Mouse (Mus musculus): ENCODE data around the gene Tfrc. TPM values are rescaled to one million over a fixed set of nuclear protein-coding genes. Genes with fewer than 3 reads are reported as not detected.

The Tfrc gene
- polyA plus RNA-seq, 2 experiments, result 235 to 388 TPM

- TF ChIP-seq EP300 (IDR thresholded peaks at IDR 0.05; ENCODE audit: low read depth) (no peak), CTCF (IDR thresholded peaks at IDR 0.05; ENCODE audit: low read depth) (no peak)
- H3K27me3 ChIP-seq (ENCODE audit: control insufficient read depth, insufficient read depth, low read length), result no peaks in the 10 kb centered on the region
- peaks cover 13% of the 10 kb centered on the region; the same call in 1 of the 2 replicates for H3K36me3 ChIP-seq (replicated peaks; ENCODE audit: control insufficient read depth, insufficient read depth, low read depth)
- H3K4me2 ChIP-seq (ENCODE audit: low read depth), result no peak overlapping the region
- DNase-seq (ENCODE audit: low read depth in 3 of 3, low spot score in 3 of 3) (no peak), ATAC-seq (ENCODE audit: insufficient read depth) (no peak)
- H3K4me1 ChIP-seq (replicated peaks; ENCODE audit: control insufficient read depth in 2 of 2, insufficient read depth in 2 of 2, low read length in 1 of 2), result peaks cover 24 to 28% of the 10 kb centered on the region in 2 experiments
- H3K4me3 ChIP-seq (ENCODE audit: insufficient read depth in 1 of 2, low read depth in 2 of 2, low read length in 2 of 2), result no peak overlapping the region
- H3K9me3 ChIP-seq (ENCODE audit: control insufficient read depth, low read length), result no peaks in the 10 kb centered on the region
- no peak overlapping the region for H3K27ac ChIP-seq
- WGBS (ENCODE audit: insufficient replicate concordance), result 89% methylated on average over 17 of the region's 17 CpGs
- no peak overlapping the region for H3K9ac ChIP-seq (replicated peaks)
These were observed 65.5 kb downstream of the Tfrc start for GRCm38 (mm10) chr16:32674121-32674740.

- H3K9me3 ChIP-seq (ENCODE audit: control insufficient read depth, low read length), result no peaks in the 10 kb centered on the region
- H3K27ac ChIP-seq, result no peak overlapping the region
- TF ChIP-seq CTCF (IDR thresholded peaks at IDR 0.05; ENCODE audit: low read depth) (no peak), EP300 (IDR thresholded peaks at IDR 0.05; ENCODE audit: low read depth) (no peak)
- no peak overlapping the region for H3K9ac ChIP-seq (replicated peaks)
- H3K36me3 ChIP-seq (replicated peaks; ENCODE audit: control insufficient read depth, insufficient read depth, low read depth), result peaks cover 6% of the 10 kb centered on the region
- DNase-seq (ENCODE audit: low read depth in 3 of 3, low spot score in 3 of 3) (no peak), ATAC-seq (ENCODE audit: insufficient read depth) (no peak)
- H3K4me2 ChIP-seq (ENCODE audit: low read depth), result no peak overlapping the region
- peaks cover 5 to 6% of the 10 kb centered on the region in 2 experiments for H3K4me1 ChIP-seq (replicated peaks; ENCODE audit: control insufficient read depth in 2 of 2, insufficient read depth in 2 of 2, low read length in 1 of 2)
- 70% methylated on average over 10 of the region's 10 CpGs for WGBS (ENCODE audit: insufficient replicate concordance)
- H3K27me3 ChIP-seq (ENCODE audit: control insufficient read depth, insufficient read depth, low read length), result no peaks in the 10 kb centered on the region
- H3K4me3 ChIP-seq (ENCODE audit: insufficient read depth in 1 of 2, low read depth in 2 of 2, low read length in 2 of 2), result no peak overlapping the region
These were observed 68.5 kb downstream of the Tfrc start for GRCm38 (mm10) chr16:32677040-32677700.

- H3K4me2 ChIP-seq (ENCODE audit: low read depth), result no peak overlapping the region
- no peak overlapping the region for H3K4me3 ChIP-seq (ENCODE audit: insufficient read depth in 1 of 2, low read depth in 2 of 2, low read length in 2 of 2)
- H3K9me3 ChIP-seq (ENCODE audit: control insufficient read depth, low read length), result no peaks in the 10 kb centered on the region
- H3K9ac ChIP-seq (replicated peaks), result no peak overlapping the region
- no peaks in the 10 kb centered on the region for H3K4me1 ChIP-seq (replicated peaks; ENCODE audit: control insufficient read depth in 2 of 2, insufficient read depth in 2 of 2, low read length in 1 of 2)
- no peak overlapping the region for H3K27ac ChIP-seq
- TF ChIP-seq EP300 (IDR thresholded peaks at IDR 0.05; ENCODE audit: low read depth), result no peak
- no peak for TF ChIP-seq CTCF (IDR thresholded peaks at IDR 0.05; ENCODE audit: low read depth)
- WGBS (ENCODE audit: insufficient replicate concordance), result 82% methylated on average over 14 of the region's 14 CpGs
- ATAC-seq (ENCODE audit: insufficient read depth), result no peak
- no peak for DNase-seq (ENCODE audit: low read depth in 3 of 3, low spot score in 3 of 3)
- H3K36me3 ChIP-seq (replicated peaks; ENCODE audit: control insufficient read depth, insufficient read depth, low read depth), result peaks cover 9% of the 10 kb centered on the region
- H3K27me3 ChIP-seq (ENCODE audit: control insufficient read depth, insufficient read depth, low read length), result no peaks in the 10 kb centered on the region
These were observed 69.2 kb downstream of the Tfrc start for GRCm38 (mm10) chr16:32677903-32678302.

- no peak overlapping the region for H3K4me3 ChIP-seq (ENCODE audit: insufficient read depth in 1 of 2, low read depth in 2 of 2, low read length in 2 of 2)
- no peaks in the 10 kb centered on the region for H3K4me1 ChIP-seq (replicated peaks; ENCODE audit: control insufficient read depth in 2 of 2, insufficient read depth in 2 of 2, low read length in 1 of 2)
- H3K27ac ChIP-seq, result no peak overlapping the region
- ATAC-seq (ENCODE audit: insufficient read depth), result no peak
- no peak for DNase-seq (ENCODE audit: low read depth in 3 of 3, low spot score in 3 of 3)
- TF ChIP-seq EP300 (IDR thresholded peaks at IDR 0.05; ENCODE audit: low read depth), result no peak
- TF ChIP-seq CTCF (IDR thresholded peaks at IDR 0.05; ENCODE audit: low read depth), result no peak
- H3K9me3 ChIP-seq (ENCODE audit: control insufficient read depth, low read length), result no peaks in the 10 kb centered on the region
- H3K4me2 ChIP-seq (ENCODE audit: low read depth), result no peak overlapping the region
- 69% methylated on average over 14 of the region's 14 CpGs for WGBS (ENCODE audit: insufficient replicate concordance)
- no peak overlapping the region for H3K9ac ChIP-seq (replicated peaks)
- H3K27me3 ChIP-seq (ENCODE audit: control insufficient read depth, insufficient read depth, low read length), result no peaks in the 10 kb centered on the region
- H3K36me3 ChIP-seq (replicated peaks; ENCODE audit: control insufficient read depth, insufficient read depth, low read depth), result peaks cover 11% of the 10 kb centered on the region
These were observed 70.1 kb downstream of the Tfrc start for GRCm38 (mm10) chr16:32678812-32679211.

- no peaks in the 10 kb centered on the region for H3K27me3 ChIP-seq (ENCODE audit: control insufficient read depth, insufficient read depth, low read length)
- H3K9ac ChIP-seq (replicated peaks), result no peak overlapping the region
- H3K27ac ChIP-seq, result no peak overlapping the region
- no peaks in the 10 kb centered on the region for H3K9me3 ChIP-seq (ENCODE audit: control insufficient read depth, low read length)
- DNase-seq (ENCODE audit: low read depth in 3 of 3, low spot score in 3 of 3), result no peak
- H3K36me3 ChIP-seq (replicated peaks; ENCODE audit: control insufficient read depth, insufficient read depth, low read depth), result peaks cover 11% of the 10 kb centered on the region
- no peak for ATAC-seq (ENCODE audit: insufficient read depth)
- H3K4me1 ChIP-seq (replicated peaks; ENCODE audit: control insufficient read depth in 2 of 2, insufficient read depth in 2 of 2, low read length in 1 of 2), result no peaks in the 10 kb centered on the region
- H3K4me3 ChIP-seq (ENCODE audit: insufficient read depth in 1 of 2, low read depth in 2 of 2, low read length in 2 of 2), result no peak overlapping the region
- no peak for TF ChIP-seq CTCF (IDR thresholded peaks at IDR 0.05; ENCODE audit: low read depth)
- no peak overlapping the region for H3K4me2 ChIP-seq (ENCODE audit: low read depth)
- WGBS (ENCODE audit: insufficient replicate concordance), result 88% methylated on average over 16 of the region's 16 CpGs
These were observed 71.3 kb downstream of the Tfrc start for GRCm38 (mm10) chr16:32679976-32680375.

All from liver, embryonic 14.5 days (tissue).